Mouse (Mus musculus) thymus, postnatal 36 days (tissue): ENCODE results near the gene Gm21677.
"Not testable (repeated sequence)": the region's sequence is repeated elsewhere in the genome, so short reads cannot be mapped to it uniquely, and the experiment has no call there.

ENCODE experiments used
- DNase-seq, 2 experiments: peaks; one replicate each; pipeline ENCODE4 v3.0.0; 2022; ENCODE audit warnings: mixed read lengths in 2 of 2

Gene Gm21677

GRCm38 (mm10) chrY:3306349-3306748 lies at the start of gene Gm21677:
Gm21677 (minus strand) TSS chrY:3306449.
- not testable (repeated sequence) for DNase-seq

- DNase-seq, result not testable (repeated sequence)
Measured at GRCm38 (mm10) chrY:3345229-3345628, 39.0 kb upstream of the Gm21677 start, which contains the start of gene Gm21693. Gm21693 (minus strand) TSS chrY:3345329.

GRCm38 (mm10) chrY:3340661-3341060 lies 34.4 kb upstream of the Gm21677 start:
- DNase-seq, result not testable (repeated sequence)
